Mouse (Mus musculus): ENCODE measurements around the gene Uggt1.

Gene Uggt1

GRCm38 (mm10) chr1:36180038-36180437 is 64.5 kb downstream of the Uggt1 start:
- no peak for DNase-seq (ENCODE audit: low spot score in 2 of 2)

GRCm38 (mm10) chr1:36173461-36173860 is 71.1 kb downstream of the Uggt1 start:
- no peak for DNase-seq (ENCODE audit: low spot score in 2 of 2)

- DNase-seq (ENCODE audit: low spot score in 2 of 2) = no peak
Measured at GRCm38 (mm10) chr1:36172941-36173340, 71.6 kb downstream of the Uggt1 start.

DNA sequence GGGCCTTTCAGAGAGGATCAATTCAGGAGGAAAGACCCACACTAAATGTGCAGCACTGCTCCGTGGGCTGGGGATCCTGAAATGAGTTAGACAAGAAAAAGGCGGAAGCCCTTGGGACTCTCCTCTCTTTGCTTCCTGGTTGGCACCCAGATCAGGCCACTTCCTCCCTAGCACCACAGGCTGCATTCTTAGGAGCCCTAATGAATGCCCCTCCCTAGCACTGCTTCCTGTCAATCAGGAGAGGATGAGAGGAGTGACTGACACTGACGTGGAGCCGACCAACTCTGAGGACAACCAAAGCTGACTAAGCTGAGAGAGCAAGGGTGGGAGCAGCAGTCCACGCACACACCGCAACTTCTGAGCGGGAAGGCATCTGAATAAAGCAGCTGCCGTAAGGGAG is 81.8 kb downstream of the Uggt1 start:
- no peak for DNase-seq (ENCODE audit: low spot score in 2 of 2)

DNA sequence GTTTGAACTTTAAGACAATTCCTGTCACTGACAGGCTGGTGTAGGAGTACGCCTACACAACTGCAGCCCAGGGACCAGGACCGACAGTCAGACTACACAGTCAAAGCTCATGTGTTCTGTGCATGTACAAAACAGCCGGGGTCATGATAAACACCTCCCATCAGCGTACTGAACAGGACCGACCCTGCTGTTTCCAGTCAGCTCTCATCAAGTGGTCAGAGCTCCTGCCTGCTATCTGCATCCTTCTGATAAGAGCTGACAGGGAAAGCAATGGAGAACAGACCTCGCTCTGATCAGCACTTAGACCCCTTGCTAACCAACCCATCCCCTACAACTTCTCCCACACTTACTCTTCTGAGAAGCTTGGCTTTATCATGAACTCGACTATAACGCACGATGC is 83.3 kb downstream of the Uggt1 start:
- DNase-seq (ENCODE audit: low spot score in 2 of 2) = no peak

DNA sequence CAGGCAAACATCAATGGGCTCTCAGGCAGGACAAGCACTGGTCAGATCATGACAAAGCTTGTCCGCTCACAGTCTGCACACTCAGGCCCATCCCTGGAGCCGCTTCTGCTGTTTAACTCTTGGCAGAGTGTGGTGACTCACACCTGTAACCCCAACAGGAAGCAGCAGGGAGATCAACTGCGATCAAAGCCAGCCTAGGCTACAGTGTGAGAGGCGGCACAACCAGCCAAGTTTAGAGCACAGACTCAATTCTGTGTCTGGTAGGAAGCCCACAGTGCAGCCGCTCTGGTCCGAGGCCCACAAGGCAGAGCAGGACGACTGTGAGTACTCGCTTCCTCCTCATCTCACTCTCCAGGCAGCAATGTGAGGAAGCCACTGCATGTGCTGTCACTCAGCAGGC is 84.3 kb downstream of the Uggt1 start:
- DNase-seq (ENCODE audit: low spot score in 2 of 2) = no peak

DNA sequence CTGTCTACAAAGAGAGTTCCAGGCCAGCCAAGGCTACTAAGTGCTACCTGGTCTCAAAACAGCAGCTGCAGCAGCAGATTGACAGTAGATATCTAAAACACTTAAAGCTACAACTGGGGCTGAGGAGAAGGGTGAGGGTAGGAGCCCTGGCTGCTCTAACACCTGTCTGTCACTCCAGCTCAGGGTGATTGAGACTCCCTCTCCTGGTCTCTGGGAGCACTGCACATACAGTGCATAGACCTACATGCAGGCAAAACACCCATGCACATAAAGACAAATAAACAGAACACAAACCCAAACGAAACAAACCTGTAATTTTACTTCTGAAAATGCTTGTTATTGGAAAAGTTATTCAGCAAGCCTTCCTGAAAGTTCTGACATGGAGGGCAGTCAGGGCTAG is 95.1 kb downstream of the Uggt1 start:
- peak in 1 of 2 experiments; percentile 42 for DNase-seq (ENCODE audit: low spot score in 2 of 2)

GRCm38 (mm10) chr1:36148809-36149208 is 95.7 kb downstream of the Uggt1 start:
- DNase-seq (ENCODE audit: low spot score in 2 of 2) = no peak

DNA sequence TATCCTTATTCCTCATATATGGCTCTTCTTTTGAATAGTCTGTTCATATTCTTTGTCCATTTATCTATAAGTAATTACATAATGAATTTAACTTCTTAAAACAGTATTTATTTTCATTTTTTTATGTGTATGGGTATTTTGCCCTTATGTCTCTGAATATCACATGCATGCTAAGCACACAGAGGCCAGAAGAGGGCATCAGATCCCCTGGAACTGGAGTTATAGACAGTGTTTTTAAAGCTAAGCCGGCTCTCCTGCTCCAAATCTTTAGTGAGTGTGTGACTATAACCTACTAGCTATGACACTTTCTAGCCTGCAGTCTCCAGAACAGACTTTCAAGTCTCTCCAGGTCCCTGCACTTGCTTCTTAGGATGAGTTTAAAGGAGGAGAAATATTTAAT is 99.5 kb downstream of the Uggt1 start:
- DNase-seq (ENCODE audit: low spot score in 2 of 2) = peak in 1 of 2 experiments; percentile 42

- no peak for DNase-seq (ENCODE audit: low spot score in 2 of 2)
Measured at GRCm38 (mm10) chr1:36140311-36140710, 104.2 kb downstream of the Uggt1 start.

GRCm38 (mm10) chr1:36134584-36134983 is 109.9 kb downstream of the Uggt1 start:
- peak; percentile 77 to 85 for DNase-seq (ENCODE audit: low spot score in 2 of 2)

GRCm38 (mm10) chr1:36133647-36134046 is 110.9 kb downstream of the Uggt1 start:
- DNase-seq (ENCODE audit: low spot score in 2 of 2) = no peak

DNA sequence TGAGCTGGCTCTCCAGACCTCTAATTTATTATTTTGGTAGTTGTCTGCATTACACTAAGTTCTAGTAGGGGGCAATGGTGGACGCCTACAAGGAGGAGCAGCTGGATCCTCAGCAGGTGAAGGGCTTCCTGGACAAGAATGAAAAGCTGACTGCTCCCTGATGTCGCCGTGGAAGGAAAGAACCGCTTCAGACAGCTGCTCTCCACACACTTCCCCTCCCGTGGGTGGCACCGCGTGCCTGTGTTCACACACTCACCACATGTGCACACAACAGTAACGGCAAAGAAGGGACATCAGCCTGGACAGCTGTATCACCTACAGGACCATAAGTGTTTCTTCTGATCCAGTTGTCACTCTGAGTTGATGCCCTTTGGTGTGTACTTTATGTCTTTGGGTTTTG is 111.5 kb downstream of the Uggt1 start:
- DNase-seq (ENCODE audit: low spot score in 2 of 2) = no peak

- DNase-seq (ENCODE audit: low spot score in 2 of 2) = no peak
Measured at GRCm38 (mm10) chr1:36132211-36132610, 112.3 kb downstream of the Uggt1 start.

GRCm38 (mm10) chr1:36131766-36132165 is 112.8 kb downstream of the Uggt1 start:
- no peak for DNase-seq (ENCODE audit: low spot score in 2 of 2)

DNA sequence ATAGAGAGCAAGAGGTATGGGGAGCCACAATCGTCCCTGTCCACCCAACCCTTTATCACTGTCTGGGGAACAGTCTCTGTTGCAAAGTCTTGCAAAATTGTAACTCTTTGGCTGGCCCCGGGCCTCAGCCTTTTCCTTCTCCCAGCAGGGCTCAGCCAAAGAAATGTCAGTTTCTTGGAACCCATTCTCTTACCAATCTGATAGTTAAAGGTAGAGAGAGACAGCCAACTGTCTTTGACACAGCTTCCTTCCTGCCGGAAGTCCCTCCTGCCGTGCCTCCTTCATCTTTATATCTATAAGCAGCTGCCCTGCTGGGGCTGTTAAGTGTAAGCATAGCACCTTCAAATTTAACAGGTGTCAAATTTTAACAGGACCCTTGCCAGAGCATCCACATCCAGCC is 113.4 kb downstream of the Uggt1 start:
- DNase-seq (ENCODE audit: low spot score in 2 of 2) = no peak

- DNase-seq (ENCODE audit: low spot score in 2 of 2) = peak; percentile 43 to 60
Measured at GRCm38 (mm10) chr1:36130307-36131035, 114.0 kb downstream of the Uggt1 start.

DNA sequence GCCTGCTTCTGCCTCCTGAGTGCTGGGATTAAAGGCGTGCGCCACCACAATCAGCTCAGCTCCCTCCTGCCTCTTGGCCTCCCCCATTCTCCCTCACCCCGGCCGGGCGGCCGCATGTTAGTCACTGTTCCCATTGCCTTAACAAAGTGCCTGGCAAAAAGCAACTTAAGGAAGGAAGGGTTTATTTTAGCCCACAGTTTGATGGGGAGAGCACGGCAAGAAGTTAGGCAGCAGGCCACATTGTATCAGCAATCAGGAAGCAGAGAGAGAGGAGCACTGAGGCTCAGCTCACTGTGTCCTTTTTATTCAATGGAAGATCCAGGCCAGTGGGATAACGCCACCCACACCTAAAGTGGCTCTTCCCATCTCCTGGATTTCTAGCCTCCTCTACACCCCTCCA is 114.6 kb downstream of the Uggt1 start:
- no peak for DNase-seq (ENCODE audit: low spot score in 2 of 2)

DNA sequence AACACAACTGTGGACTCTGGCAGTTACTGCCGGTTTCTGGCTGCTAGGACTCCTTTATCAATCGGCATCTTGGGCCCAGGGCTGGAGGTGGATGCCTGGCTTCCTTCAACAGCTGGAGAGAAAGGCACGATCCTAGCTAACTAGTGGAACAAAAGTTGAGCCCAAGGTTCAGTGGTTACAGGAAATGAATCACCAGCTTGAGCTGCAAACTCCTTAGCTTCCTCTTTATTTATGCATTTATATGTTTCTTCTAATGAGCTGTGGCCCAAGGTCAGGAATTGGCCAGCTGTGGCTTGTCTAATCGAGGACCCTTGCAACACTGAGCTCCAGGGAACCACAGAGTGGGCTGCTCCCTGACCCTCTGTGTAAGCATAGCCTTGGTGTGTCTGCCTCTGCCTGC is 115.4 kb downstream of the Uggt1 start:
- no peak for DNase-seq (ENCODE audit: low spot score in 2 of 2)

DNA sequence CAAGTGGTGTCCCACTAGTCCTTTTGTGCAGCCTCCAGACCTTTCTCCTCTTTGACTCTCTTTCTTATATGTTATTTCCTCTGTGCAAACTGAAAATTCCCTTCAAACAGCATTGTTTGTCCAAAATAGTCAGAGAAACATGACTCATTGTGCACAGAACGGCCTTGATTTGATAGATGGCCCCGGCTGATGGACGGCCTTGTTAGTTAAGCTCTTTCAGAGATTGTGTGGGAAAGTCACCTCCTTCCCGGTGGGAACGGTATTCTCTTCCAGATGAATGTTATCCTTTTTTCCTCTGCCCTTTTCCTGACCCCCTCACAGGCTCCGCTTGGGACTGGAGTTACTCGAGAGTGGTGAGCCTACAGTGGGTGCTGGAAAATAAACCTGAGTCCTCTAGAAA is 119.4 kb downstream of the Uggt1 start:
- DNase-seq (ENCODE audit: low spot score in 2 of 2) = no peak

DNA sequence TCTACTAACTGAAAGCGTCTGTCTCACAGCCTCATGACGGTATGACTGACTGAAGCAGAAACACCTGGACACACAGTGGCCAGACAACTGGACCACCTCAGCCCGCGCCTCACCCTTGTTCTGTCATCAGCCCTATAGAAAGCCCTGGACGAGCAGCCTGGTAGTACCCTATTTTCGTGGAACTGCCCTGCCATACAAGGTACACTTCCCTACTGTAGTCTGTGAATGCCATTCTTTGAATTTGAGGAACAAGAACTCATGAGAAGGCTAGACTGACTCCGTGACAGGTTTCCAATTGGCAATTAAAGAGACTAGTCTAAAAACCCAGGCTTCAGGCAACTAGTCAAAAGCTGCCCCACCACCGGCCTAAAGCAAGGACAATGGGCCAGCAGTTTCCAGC is 123.3 kb downstream of the Uggt1 start:
- DNase-seq (ENCODE audit: low spot score in 2 of 2) = no peak

DNA sequence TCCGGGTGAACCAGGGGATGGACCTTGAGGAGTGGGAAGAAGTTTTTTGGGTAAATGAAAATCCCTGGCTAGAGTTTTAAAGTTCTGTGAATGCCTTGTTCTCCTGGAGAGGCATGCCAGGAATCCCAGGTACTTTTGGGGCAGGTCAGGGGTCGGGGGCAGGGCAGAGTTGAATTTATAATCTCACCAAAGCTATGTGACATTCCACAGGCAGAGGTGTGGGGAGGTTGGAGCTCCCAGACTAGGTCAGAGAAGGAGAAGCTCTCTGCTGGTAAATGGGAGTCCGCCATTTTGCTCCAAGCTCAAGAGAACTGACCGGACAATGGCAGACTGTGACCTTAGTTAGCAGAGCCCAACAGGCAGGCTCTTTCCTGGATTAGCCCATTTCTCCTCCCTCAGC is 125.1 kb downstream of the Uggt1 start:
- DNase-seq (ENCODE audit: low spot score in 2 of 2) = no peak

- no peak for DNase-seq (ENCODE audit: low spot score in 2 of 2)
Measured at GRCm38 (mm10) chr1:36118958-36119357, 125.6 kb downstream of the Uggt1 start.

- DNase-seq (ENCODE audit: low spot score in 2 of 2) = no peak
Measured at GRCm38 (mm10) chr1:36118061-36118685, 126.3 kb downstream of the Uggt1 start.

All from spleen, postnatal 14 days (tissue).